15 mouse cellular contexts compared by ENCODE assay signal in the genomic region with DNA sequence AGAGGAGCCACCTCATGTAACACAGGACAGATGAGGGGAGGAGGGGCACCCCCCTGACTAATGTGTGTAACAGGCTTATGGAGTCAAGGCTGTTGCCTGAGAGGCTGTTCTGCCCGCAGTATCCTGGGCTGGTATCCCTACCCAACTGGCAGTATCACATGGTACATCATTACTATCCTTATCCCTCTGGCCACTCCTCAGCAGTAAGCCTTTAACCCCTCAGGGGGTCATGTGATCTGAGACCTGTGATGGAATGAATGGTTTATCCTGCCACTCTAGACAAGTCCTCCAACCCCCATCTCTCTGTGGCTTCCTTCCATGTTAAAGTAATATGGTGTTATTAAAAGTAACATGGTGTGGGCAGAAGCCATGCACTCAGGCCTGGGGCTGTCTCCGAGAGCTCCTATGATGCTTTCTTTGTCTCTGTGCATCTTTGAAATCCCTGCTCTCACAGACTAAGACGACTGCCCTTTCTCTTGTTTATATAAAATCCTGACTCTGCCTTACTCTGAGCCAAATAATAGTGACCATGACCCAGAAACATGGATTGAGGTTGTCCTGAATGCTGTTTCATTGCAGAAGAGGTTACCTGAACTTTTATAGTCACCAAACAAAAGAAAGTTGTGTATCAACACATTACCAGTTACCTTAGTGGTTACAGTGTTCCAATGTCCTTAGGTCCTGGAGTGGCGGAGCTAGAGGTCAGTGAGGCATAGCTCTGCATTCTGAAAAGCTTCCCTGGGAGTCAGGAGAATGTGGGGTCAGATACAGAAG.
DNase-seq lines count a peak whose midpoint lies in the region; ATAC-seq and TF ChIP-seq lines count a peak whose summit lies in the region.
"Had no signal": no experiment of that assay in that cellular context is flagged by ENCODE, and none has a peak within 500 bp of the region (broad histone marks: within the 10 kb centered on the region; RNA-seq: fewer than 3 reads in every experiment).

No protein-coding gene starts in this region.

- H3K4me1 ChIP-seq in heart, embryonic 10.5 days, result peaks cover 48% of the 10 kb centered on the region
- peaks cover 12% of the 10 kb centered on the region; the same call in 1 of the 2 replicates for H3K4me1 ChIP-seq in kidney, postnatal 0 days (replicated peaks; ENCODE audit: insufficient read depth, low read length)
- H3K4me1 ChIP-seq in embryonic facial prominence, embryonic 10.5 days, result peaks cover 40% of the 10 kb centered on the region
- peaks cover 67% of the 10 kb centered on the region for H3K4me1 ChIP-seq in liver, embryonic 12.5 days

- no peak overlapping the region for H3K9ac ChIP-seq in kidney, postnatal 0 days (ENCODE audit: low read depth, low read length)
- no peak overlapping the region for H3K9ac ChIP-seq in liver, embryonic 12.5 days
- H3K9ac ChIP-seq: embryonic facial prominence, embryonic 13.5 days; hindbrain, embryonic 14.5 days; intestine, embryonic 15.5 days; neural tube, embryonic 12.5 days had no signal

- H3K4me2 ChIP-seq in kidney, postnatal 0 days (ENCODE audit: low read length), result no peak overlapping the region
- H3K4me2 ChIP-seq in liver, embryonic 12.5 days, result no peak overlapping the region
- H3K4me2 ChIP-seq: embryonic facial prominence, embryonic 13.5 days; hindbrain, embryonic 14.5 days; intestine, embryonic 15.5 days; neural tube, embryonic 12.5 days had no signal

- peaks cover 8% of the 10 kb centered on the region; the same call in 1 of the 2 replicates for H3K36me3 ChIP-seq in heart, embryonic 10.5 days
- H3K36me3 ChIP-seq in kidney, postnatal 0 days (ENCODE audit: insufficient read depth, low read length), result no peaks in the 10 kb centered on the region
- H3K36me3 ChIP-seq in embryonic facial prominence, embryonic 10.5 days (replicated peaks), result peaks cover 9% of the 10 kb centered on the region
- H3K36me3 ChIP-seq in liver, embryonic 12.5 days, result peaks cover 8% of the 10 kb centered on the region; the same call in 1 of the 2 replicates
- H3K36me3 ChIP-seq: intestine, embryonic 15.5 days; neural tube, embryonic 12.5 days had no signal

- peak overlapping the region; percentile 80; the same call in 1 of the 2 replicates for H3K27ac ChIP-seq in heart, embryonic 10.5 days
- peak overlapping the region; percentile 25; the same call in 1 of the 2 replicates for H3K27ac ChIP-seq in kidney, postnatal 0 days
- peak overlapping the region; percentile 45; the same call in 1 of the 2 replicates for H3K27ac ChIP-seq in embryonic facial prominence, embryonic 10.5 days (replicated peaks)
- peak overlapping the region; percentile 98 for H3K27ac ChIP-seq in liver, embryonic 12.5 days
- H3K27ac ChIP-seq: embryonic facial prominence, embryonic 13.5 days; gastrocnemius, adult 2 months; hindbrain, embryonic 14.5 days; intestine, embryonic 15.5 days; neural tube, embryonic 12.5 days had no signal

- no peaks in the 10 kb centered on the region for H3K27me3 ChIP-seq in heart, embryonic 10.5 days (ENCODE audit: insufficient read depth, poor library complexity, severe bottlenecking)
- H3K27me3 ChIP-seq in kidney, postnatal 0 days (ENCODE audit: insufficient read depth, low read length), result no peaks in the 10 kb centered on the region
- H3K27me3 ChIP-seq in embryonic facial prominence, embryonic 10.5 days (replicated peaks; ENCODE audit: low read depth, poor library complexity, severe bottlenecking), result no peaks in the 10 kb centered on the region
- no peaks in the 10 kb centered on the region for H3K27me3 ChIP-seq in liver, embryonic 12.5 days (replicated peaks)
- H3K27me3 ChIP-seq: embryonic facial prominence, embryonic 13.5 days; intestine, embryonic 15.5 days; neural tube, embryonic 12.5 days had no signal

- no peak for ATAC-seq in kidney, postnatal 0 days (replicated peaks; ENCODE audit: low FRiP score, low read depth)
- no peak for ATAC-seq in liver, embryonic 12.5 days
- ATAC-seq: intestine, embryonic 15.5 days had no signal

- TF ChIP-seq CTCF in kidney, postnatal 0 days (IDR thresholded peaks at IDR 0.05; ENCODE audit: low read depth), result no peak

- no peak for DNase-seq in heart, embryonic 10.5 days (ENCODE audit: low spot score)
- no peak for DNase-seq in heart, postnatal 10 days
- DNase-seq in kidney, postnatal 0 days (ENCODE audit: low spot score), result no peak
- DNase-seq in kidney, postnatal 4 days, result no peak
- DNase-seq in embryonic facial prominence, embryonic 10.5 days (ENCODE audit: low spot score), result no peak
- DNase-seq in left cerebral cortex, adult 11 months (ENCODE audit: low spot score), result no peak
- DNase-seq: cerebellum, adult 2 months; lung, postnatal 14 days; right cerebral cortex, postnatal 25 days had no signal

- no peaks in the 10 kb centered on the region for H3K9me3 ChIP-seq in heart, embryonic 10.5 days
- H3K9me3 ChIP-seq in kidney, postnatal 0 days (replicated peaks; ENCODE audit: low read length), result no peaks in the 10 kb centered on the region
- H3K9me3 ChIP-seq in embryonic facial prominence, embryonic 10.5 days, result no peaks in the 10 kb centered on the region
- H3K9me3 ChIP-seq in liver, embryonic 12.5 days (replicated peaks), result no peaks in the 10 kb centered on the region
- H3K9me3 ChIP-seq: embryonic facial prominence, embryonic 13.5 days; intestine, embryonic 15.5 days; neural tube, embryonic 12.5 days had no signal

- 71% methylated on average over 4 of the region's 4 CpGs for WGBS in heart, embryonic 10.5 days
- 56% methylated on average over 4 of the region's 4 CpGs for WGBS in kidney, postnatal 0 days
- WGBS in embryonic facial prominence, embryonic 10.5 days, result 79% methylated on average over 4 of the region's 4 CpGs
- 76% methylated on average over 4 of the region's 4 CpGs for WGBS in liver, embryonic 12.5 days (ENCODE audit: insufficient replicate concordance)

- H3K4me3 ChIP-seq in heart, embryonic 10.5 days, result no peak overlapping the region
- no peak overlapping the region for H3K4me3 ChIP-seq in kidney, postnatal 0 days (replicated peaks; ENCODE audit: low read depth, low read length)
- no peak overlapping the region for H3K4me3 ChIP-seq in embryonic facial prominence, embryonic 10.5 days
- H3K4me3 ChIP-seq in liver, embryonic 12.5 days, result no peak overlapping the region
- H3K4me3 ChIP-seq: embryonic facial prominence, embryonic 13.5 days; gastrocnemius, adult 2 months; intestine, embryonic 15.5 days; neural tube, embryonic 12.5 days had no signal

- intact Hi-C loops in heart, postnatal 10 days (cut with DNase I), result no loop called here

Comparison
In these comparisons a context has a peak if more than half of its experiments do, and no peak if none do; other contexts are left out.
1. H3K27ac ChIP-seq: peak in every context shown above with its lines; median percentile 98 in liver, embryonic 12.5 days; 80 in heart, embryonic 10.5 days; 45 in embryonic facial prominence, embryonic 10.5 days; 25 in kidney, postnatal 0 days.